Mouse (Mus musculus) hindlimb bud, embryonic 11.5 days (tissue): ENCODE results near the gene Tppp2.

ENCODE experiments used
- DNase-seq: peaks from one replicate; pipeline ENCODE4 v3.0.0-alpha.2; 2012; ENCODE audit warnings: low read depth, low spot score; ENCODE audit errors: extremely low spot score

Tppp2 gene

GRCm38 (mm10) chr14:51942236-51942635 is 24.0 kb downstream of the Tppp2 start:
- DNase-seq: no peak

GRCm38 (mm10) chr14:51943336-51943735 is 25.1 kb downstream of the Tppp2 start:
- DNase-seq: no peak

DNA sequence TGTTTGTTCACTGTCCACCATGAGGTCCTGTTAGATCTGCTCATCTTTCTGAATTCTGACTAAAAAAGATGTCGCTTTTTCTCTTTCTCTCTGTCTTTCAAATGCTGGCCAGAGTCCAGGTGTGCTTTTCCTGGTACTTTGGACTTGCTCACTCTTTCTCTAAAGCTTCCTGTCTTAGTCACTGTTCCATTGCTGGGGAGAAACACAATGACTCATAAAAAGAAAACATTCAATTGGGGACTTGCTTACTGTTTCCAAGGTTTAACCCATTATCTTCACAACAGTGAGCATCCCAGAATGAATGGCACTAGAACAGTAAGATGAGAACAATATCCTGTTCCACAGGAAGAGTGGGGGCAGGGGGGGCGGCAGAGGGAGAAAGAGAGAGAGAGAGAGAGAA is 42.1 kb downstream of the Tppp2 start:
- no peak for DNase-seq

DNA sequence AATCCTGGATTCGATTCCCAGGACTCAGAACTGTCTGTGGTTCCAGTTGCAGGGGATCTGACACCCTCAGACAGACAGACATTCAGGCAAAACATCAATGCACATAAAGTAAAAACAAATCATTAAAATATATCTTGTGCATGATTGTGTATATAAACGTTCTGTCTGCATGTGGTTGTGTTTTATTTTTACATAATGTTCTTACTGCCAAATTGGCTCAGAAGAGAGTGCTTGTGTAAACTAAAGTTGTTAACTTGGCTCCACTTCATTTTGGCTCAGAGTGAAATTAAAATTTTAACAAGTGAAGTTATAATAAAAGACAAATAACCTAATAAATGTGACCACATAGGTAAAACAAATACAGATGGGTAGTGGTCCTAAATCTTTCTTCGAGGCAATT is 49.2 kb downstream of the Tppp2 start:
- no peak for DNase-seq
